Mouse (Mus musculus) lung, adult 2 months (tissue): ENCODE data around the gene Olfr1045.

Experiments
- CTCF ChIP-seq: fragments of 200-500 bp; IDR thresholded peaks from 2 replicates; pipeline ENCODE4 v1.5.1; 2011; ENCODE audit warnings: mild to moderate bottlenecking, low read length, control low read depth; ENCODE audit not compliant: insufficient read depth
- POLR2A ChIP-seq: fragments of 200-500 bp; IDR thresholded peaks from 2 replicates; pipeline ENCODE4 v1.6.1; 2011; ENCODE audit warnings: low read depth, mild to moderate bottlenecking, control low read depth, low read length, borderline replicate concordance; ENCODE audit errors: extremely low read depth

GRCm38 (mm10) chr2:86195863-86196262, 6.9 kb downstream of the Olfr1045 start:
- TF ChIP-seq POLR2A (no peak), CTCF (no peak)
